Mouse (Mus musculus) kidney, adult 8-10 months (tissue): ENCODE results near the gene Fgf11.

Experiments
- DNase-seq, 2 experiments: peaks; one replicate each; pipeline ENCODE4 v3.0.0; 2022

Fgf11 gene

DNA sequence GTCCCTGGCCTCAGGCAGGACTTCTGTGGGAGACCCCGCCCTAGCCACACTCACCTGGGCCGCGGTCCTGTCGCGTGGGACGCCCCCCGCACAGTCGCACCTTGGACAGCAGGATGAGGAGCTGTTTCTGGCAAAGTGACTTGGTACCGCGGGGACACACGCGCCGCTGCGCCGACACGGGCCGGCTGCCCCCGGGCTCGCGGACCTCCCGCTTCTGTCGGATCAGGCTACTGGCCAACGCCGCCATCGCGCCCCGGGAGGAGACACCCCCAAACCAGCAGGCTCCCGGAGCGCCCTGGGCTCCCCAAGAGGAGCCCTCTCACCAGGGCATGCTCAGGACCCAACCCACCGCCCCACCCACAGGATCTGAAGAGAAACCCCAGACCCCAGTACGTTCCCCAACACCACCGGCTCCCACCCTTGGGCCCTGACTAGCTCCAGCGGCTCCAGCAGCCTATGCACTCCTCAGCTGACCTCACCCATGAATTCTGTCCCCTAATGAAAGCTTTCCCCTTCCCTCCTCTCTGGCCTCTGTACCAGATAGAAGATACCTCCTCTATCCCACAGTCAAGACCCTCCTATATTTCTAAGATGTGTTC is at the start of gene Fgf11:
Gene Fgf11, minus strand, starts transcription at position 479 of the 599 bp plus-strand sequence.
- no peak for DNase-seq

GRCm38 (mm10) chr11:69850754-69851153 is 49.1 kb upstream of the Fgf11 start:
- DNase-seq: no peak

- DNase-seq: no peak
Observed at GRCm38 (mm10) chr11:69849884-69850283, 48.2 kb upstream of the Fgf11 start.

DNA sequence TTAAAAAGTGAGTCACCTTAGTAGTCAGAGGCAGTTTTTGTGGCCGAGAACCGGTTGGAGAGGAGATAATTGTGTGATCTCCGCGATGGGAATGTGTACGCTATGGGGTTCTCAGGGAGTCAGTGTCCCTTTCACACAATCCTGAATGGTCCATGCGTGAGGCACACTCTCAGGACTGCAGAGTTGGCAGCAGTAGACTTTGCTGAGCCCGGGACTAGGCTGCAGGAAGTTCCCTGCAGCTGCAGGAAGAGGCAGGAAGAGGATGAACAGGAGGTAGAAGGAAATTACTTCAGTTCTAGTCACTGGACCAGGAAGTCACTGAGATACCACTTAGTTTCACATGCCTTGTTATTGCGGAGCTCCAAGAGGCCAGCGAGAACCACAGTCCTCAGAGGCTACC is 47.5 kb upstream of the Fgf11 start:
- no peak for DNase-seq

DNA sequence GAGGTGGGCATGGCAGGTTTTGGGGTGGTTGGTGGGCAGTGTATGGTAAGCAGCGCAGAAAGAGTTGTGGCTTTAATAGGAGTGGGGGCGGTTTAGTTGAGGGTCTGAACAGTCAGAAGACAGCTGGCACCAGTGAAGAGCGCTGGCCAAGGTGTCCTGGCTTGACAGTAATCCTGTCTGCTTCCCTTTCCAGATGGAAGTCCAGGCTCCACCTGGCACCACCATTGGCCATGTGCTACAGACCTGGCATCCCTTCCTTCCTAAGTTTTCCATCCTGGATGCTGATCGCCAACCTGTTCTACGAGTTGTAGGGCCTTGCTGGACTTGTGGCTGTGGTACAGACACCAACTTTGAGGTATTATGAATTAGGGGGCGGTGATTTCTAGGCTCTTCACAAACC is 46.4 kb upstream of the Fgf11 start:
- DNase-seq: no peak

DNA sequence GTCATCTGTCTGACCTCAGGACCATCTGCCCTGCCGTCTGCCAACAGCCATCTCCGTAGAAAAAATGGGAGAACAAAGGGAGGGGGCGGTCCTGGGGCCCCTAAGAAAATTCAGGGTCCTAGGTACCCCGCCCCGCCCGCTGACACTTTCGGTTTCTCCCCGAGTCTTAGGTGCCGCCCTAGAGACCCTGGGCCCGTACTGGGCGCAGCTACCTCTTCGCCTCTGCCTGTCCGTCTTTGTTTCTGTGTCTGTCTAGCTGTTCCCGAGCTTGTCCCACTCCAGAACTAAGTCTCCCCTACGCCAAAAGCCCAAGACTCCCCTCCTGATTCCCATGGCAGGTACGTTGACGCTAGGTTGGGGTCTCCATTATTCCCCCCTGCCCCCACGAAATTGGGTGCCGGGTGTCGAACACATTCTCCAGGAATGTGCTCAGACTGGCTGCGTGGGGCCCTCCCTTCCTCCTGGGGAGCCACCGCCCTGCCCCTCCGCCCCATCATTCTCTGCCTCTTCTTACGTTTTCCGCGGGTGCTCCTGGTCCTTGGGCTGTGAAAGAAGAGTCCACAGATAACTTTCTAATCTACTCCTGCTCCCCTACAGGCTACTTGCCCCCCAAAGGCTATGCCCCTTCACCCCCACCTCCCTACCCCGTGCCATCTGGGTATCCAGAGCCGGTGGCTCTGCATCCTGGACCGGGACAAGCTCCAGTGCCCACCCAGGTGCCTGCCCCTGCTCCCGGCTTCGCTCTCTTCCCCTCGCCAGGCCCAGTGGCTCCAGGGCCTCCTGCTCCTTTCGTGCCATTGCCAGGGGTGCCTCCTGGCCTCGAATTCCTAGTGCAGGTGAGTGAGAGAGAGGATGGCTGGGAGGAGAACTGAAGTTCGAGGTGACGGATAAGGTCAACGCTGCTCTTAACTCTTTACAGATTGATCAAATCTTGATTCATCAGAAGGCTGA is 45.4 kb upstream of the Fgf11 start:
- no peak for DNase-seq

- DNase-seq: peak; percentile 93 to 95
Observed at GRCm38 (mm10) chr11:69846198-69846680, 44.6 kb upstream of the Fgf11 start, which contains the start of gene Plscr3. TSS of gene Plscr3 (plus strand) at chr11:69846376.

DNA sequence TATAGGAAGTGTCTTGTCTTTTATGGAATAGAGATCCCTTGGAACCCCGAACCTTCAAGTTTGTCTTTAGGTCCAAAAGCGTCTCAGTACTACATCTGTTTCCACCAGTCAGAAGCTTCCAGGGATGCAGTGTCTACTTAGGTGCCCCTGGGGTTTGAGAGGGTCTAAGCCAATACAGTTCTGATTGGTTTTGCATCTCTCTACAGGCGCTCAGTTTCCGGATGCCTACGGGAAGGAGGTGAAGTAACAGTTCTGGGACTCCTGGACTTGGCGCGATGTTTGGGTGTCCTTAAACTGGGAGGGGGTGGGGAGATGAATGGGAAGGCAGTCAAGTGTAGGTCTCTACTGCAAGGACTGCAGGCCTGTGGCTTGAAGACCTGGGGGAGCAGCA is 37.1 kb upstream of the Fgf11 start:
- DNase-seq: peak in 1 of 2 experiments; percentile 27

- peak; percentile 98 to 99 for DNase-seq
Observed at GRCm38 (mm10) chr11:69837952-69838713, 36.5 kb upstream of the Fgf11 start, which contains the start of gene Tmem256. TSS of gene Tmem256 (plus strand) at chr11:69838514.

- peak in 1 of 2 experiments; percentile 26 for DNase-seq
Observed at GRCm38 (mm10) chr11:69837604-69837951, 35.9 kb upstream of the Fgf11 start, which contains the start of gene Nlgn2. TSS of gene Nlgn2 (minus strand) at chr11:69837784.

GRCm38 (mm10) chr11:69836703-69837576 is 35.3 kb upstream of the Fgf11 start:
- no peak for DNase-seq

GRCm38 (mm10) chr11:69835966-69836335 is 34.3 kb upstream of the Fgf11 start:
- DNase-seq: no peak

GRCm38 (mm10) chr11:69835326-69835965 is 33.8 kb upstream of the Fgf11 start:
- no peak for DNase-seq

DNA sequence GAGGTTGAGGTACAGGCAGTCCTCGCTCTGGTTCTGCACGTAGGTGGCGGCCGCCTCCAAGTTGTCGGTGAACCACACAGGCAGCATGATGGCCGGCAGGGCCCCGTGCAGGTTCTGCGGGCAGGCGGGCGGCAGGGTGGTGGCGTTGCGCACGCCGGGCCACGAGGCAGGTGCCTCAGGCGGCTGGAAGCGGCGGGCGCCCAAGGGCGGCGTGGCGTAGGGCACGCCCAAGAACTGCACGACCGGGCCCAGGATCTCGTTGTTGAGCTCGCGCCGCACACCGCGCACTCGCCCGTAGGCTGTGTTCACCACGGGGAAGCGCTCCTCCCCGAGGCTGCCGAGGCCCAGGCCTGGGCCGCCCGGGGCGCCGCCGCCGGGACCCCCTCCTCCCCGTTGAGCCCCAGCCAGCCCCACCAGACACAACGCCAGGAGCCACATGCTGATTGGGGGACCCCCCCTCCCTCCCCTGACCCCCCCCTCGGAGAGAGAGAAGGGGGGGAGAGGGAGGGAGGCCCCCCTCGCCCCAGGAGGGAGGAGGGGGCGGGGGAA is 32.4 kb upstream of the Fgf11 start:
- DNase-seq: no peak

DNA sequence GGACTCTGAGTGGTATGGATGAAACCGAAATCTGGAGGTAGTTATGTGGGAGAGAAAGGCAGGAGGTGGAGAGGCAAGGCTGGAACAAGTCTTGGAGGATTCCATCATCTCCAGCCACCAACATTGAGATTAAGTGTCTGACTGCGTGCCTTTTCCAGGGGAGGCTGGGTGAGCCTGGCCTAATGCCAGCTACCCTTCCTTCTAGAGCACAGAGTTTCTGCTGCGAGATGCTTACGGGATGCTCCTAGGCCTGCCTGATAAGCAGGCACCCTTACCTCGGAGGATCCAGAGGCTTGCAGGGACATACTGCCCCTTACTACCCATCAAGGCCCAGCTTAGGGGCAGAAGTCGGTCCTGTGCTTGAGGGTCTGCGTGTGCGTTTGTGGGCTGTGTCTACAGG is 31.9 kb upstream of the Fgf11 start:
- no peak for DNase-seq

DNA sequence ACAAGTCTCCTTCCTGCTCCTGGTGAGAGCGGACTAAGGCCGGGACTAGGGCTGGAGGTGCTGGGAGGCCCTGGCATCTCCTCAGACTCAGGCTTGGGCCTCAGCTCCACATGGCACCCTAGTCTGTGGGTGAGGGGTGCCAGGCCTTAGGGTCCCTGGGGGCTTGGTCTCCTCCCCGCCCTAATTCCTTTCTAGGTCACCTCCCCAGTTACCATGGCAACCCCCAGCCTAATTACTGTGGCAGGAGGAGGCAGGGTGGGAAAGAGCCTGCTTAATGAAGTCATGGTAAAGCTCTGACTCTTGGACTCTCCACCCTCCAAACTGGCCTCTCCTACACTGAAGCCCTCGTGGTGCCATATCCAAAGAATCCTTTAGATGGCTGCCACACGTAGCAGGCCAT is 27.2 kb upstream of the Fgf11 start:
- DNase-seq: no peak

DNA sequence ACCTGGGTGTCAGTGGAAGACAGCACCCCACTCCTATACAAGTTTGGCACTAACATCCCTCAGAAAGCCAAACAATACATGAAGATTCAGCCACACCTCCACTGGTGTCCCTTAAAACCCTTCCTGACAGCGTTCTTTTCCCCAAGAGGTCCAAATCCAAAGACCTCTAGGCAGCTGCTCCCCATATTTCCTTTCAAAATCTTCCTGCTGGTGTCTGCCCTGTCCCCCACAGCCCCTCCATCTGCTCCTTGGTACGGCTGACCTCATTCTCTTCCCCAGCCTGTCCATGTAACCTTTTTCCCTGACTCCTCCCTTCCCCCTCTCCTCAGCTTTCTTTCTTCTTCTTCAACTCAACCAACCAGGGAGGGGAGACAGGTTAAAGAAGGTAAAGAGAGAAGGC is 21.8 kb upstream of the Fgf11 start:
- no peak for DNase-seq

DNA sequence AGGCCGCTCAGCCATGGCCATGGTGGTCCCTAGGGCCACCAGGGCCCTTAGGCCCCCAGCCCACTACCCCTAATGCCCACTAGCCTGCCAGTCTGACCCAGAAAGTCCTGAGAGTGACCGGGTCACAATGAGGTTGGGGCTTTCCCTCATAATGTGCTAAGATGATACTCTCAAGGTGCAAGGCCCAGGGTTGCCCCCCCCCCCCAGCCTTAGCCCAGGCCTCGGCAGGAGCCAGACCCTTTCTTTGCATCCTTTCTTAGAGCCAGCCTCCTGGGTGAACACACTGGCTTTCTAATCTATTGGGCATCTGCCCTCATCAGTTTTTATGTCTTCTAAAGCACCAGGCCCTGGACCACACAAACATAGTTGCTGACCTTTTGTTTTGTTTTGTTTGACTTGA is 20.4 kb upstream of the Fgf11 start, which contains the start of gene Spem1:
Gene Spem1, minus strand, starts transcription at position 101 of the 400 bp plus-strand sequence.
- no peak for DNase-seq

DNA sequence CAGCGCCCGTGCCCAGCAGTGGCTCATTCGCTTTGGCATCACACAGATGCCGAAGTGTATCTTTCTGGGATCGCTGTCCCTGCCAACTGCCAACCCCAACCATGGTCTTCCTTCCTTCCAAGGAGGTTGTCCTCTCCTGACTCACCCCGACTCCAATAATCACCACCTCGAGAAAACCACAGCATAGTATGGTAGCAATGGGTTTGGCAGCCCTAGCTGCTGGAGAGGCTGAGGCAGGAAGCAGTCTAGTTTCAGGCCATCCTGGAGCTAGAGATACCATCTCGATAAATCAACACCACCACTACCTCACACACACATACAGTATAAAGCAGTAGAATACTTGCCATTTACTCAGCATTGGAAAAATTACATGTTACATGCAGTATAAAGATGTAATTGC is 17.2 kb upstream of the Fgf11 start:
- no peak for DNase-seq

DNA sequence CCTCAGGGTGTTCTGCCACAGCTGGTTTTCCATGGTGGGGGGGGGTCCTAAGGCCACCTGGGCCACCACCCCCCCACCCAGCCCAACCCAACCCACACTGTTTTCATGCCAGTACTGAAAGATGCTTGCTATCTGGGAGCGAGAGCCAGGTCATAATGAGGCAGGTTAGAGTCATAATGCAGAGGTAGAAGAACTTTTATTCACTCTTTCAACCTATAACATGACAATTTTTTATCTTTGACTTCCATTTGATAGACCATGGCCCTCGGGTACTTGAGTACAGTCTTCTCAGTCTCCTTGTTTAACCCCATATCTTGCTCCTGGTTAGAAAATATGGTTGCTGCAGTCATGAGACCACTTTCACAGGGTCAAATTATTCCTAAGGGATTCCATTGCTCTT is 16.7 kb upstream of the Fgf11 start, which contains the start of gene Spem2:
Gene Spem2, minus strand, starts transcription at position 101 of the 400 bp plus-strand sequence.
- DNase-seq: no peak

- DNase-seq: no peak
Observed at GRCm38 (mm10) chr11:69816520-69816919, 14.9 kb upstream of the Fgf11 start.
